Mouse (Mus musculus) midbrain, embryonic 10.5 days (tissue): ENCODE measurements around the gene Nup50. TPM values are rescaled to one million over a fixed set of nuclear protein-coding genes. Genes with fewer than 3 reads are reported as not detected.

Source experiments
- DNase-seq: peaks from one replicate; pipeline ENCODE4 v3.0.0-alpha.2; 2017; ENCODE audit warnings: low spot score
- H3K27ac ChIP-seq: fragments of 300-500 bp; sonication (generic); replicated peaks from 2 replicates; pipeline ENCODE4 v1.5.1; 2016; ENCODE audit warnings: mild to moderate bottlenecking
- H3K27me3 ChIP-seq: fragments of 300-500 bp; sonication (generic); 2 replicates; pipeline ENCODE4 v1.6.1; 2016; ENCODE audit warnings: low read depth, mild to moderate bottlenecking; ENCODE audit not compliant: poor library complexity, severe bottlenecking
- H3K36me3 ChIP-seq: fragments of 300-500 bp; sonication (generic); 2 replicates; pipeline ENCODE4 v1.6.1; 2016; ENCODE audit warnings: mild to moderate bottlenecking, moderate library complexity
- H3K4me1 ChIP-seq: fragments of 300-500 bp; sonication (generic); 2 replicates; pipeline ENCODE4 v1.6.1; 2016
- H3K4me3 ChIP-seq: fragments of 300-500 bp; sonication (generic); 2 replicates; pipeline ENCODE4 v1.5.1; 2016; ENCODE audit warnings: mild to moderate bottlenecking, moderate library complexity
- H3K9me3 ChIP-seq: fragments of 300-500 bp; sonication (generic); replicated peaks from 2 replicates; pipeline ENCODE4 v1.6.1; 2016; ENCODE audit warnings: mild to moderate bottlenecking
- WGBS: fragments of 180-500 bp; shearing (Covaris S2); methylation state at CpG from one replicate; pipeline ENCODE4 v1.1.7; 2016; 5-methylcytosine and 5-hydroxymethylcytosine counted together
- polyA plus RNA-seq: library from polyadenylated mRNA; unstranded; fragments of >200 nt; fragmentation: Nextera tagmentation; extraction: Ambion mirVana; gene quantifications from 2 replicates; pipeline ENCODE4 v1.2.1, GENCODE M21; 2016

The Nup50 gene
- polyA plus RNA-seq, 1 experiment from 2014 or later: 70.7 TPM

DNA sequence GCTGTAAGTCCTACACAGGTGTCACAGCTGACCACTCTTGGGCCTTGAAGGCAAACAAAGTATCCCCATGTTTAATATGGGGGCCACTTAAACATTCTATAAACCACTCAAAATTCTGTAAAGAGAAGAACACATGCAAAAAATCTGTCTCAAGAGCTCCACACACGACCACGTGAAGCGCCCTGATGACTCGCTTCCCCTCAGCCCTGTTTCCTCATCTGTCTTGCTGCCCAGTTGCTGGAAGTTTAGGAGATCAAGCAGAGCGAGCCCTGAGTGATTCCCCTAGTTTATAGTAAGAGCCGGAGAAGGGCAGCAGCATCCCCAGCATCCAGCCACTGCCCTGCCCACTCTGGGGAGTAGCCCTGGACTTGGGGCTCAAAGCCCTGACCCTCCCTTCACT, 36.7 kb downstream of the Nup50 start:
- Histone ChIP-seq H3K4me3 (no peak overlapping the region), H3K36me3 (peaks cover 48% of the 10 kb centered on the region), H3K9me3 (no peaks in the 10 kb centered on the region), H3K27ac (no peak overlapping the region), H3K27me3 (no peaks in the 10 kb centered on the region), H3K4me1 (peaks cover 29% of the 10 kb centered on the region)
- WGBS: 82% methylated on average over 6 of the region's 6 CpGs
- DNase-seq: no peak

DNA sequence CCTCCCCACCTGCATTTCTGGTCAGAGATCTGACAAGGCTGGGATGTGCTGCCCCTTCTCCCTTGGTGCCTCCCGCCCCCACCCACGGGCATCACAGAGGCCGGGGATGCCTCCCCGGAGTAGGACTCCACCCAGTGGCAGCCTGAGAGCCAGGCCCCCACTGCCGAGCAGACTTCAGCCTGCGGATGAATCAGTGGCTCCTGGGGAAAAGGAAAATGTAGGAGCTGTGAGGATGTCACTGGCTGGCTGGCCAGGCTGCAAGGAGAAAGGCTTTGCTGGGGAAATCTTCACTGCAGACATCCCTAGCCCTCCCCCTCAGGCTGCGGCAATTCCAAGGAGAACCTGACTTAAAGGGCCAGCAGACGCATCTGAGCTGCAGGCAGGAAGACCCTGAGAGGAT, 37.5 kb downstream of the Nup50 start:
- Histone ChIP-seq H3K4me1 (peaks cover 29% of the 10 kb centered on the region), H3K27me3 (no peaks in the 10 kb centered on the region), H3K9me3 (no peaks in the 10 kb centered on the region), H3K36me3 (peaks cover 40% of the 10 kb centered on the region), H3K4me3 (no peak overlapping the region), H3K27ac (no peak overlapping the region)
- 28% methylated on average over 8 of the region's 8 CpGs for WGBS
- no peak for DNase-seq

DNA sequence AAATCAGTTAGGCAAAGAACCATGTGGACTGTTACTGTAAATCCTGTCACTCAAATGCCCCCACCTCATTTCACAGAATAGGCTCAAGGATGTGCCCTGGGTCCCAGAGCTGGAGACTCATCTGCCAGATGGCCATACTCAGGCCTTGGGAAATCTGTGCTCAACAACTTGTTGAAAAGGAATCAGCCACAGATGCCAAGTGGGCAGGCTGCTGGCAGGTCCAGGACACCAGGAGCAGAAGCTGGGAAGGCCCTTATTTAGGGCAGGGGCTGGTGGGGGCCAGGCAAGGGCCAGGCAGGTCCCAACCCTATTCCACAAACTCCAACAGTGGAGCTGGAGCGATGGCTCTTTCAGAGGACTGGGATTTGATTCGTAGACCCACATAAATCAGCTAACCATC, 39.3 kb downstream of the Nup50 start:
- 86% methylated on average over 2 of the region's 2 CpGs for WGBS
- Histone ChIP-seq H3K4me3 (no peak overlapping the region), H3K27ac (no peak overlapping the region)

DNA sequence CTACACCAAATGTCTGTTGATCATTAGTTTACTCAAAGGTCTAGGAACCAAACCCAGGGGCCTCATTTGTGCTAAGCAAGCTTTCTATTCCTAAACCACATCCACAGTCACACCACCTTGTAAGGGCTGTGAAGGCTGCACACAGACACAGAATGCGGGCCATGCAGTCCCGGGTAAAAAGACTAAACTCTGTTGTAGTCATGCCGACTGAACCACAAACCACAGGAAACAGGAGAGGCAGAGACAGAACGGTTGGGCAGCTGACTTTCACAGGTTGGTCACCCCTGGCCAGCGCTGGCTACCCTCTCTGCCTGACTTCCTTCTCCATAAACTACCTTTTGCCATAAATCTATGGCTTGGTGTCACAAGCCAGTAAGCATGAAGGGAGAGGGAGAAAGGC, 41.6 kb downstream of the Nup50 start:
- peaks cover 10% of the 10 kb centered on the region for H3K4me1 ChIP-seq
- no peaks in the 10 kb centered on the region for H3K9me3 ChIP-seq
- 83% methylated on average over 5 of the region's 5 CpGs for WGBS
- no peak for DNase-seq
- peaks cover 6% of the 10 kb centered on the region; the same call in 1 of the 2 replicates for H3K36me3 ChIP-seq
- no peaks in the 10 kb centered on the region for H3K27me3 ChIP-seq
- H3K4me3 ChIP-seq: no peak overlapping the region
- H3K27ac ChIP-seq: no peak overlapping the region

More for the DNA sequence above, 39.3 kb downstream of the Nup50 start:
- Histone ChIP-seq H3K36me3 (peaks cover 26% of the 10 kb centered on the region), H3K27me3 (no peaks in the 10 kb centered on the region), H3K9me3 (no peaks in the 10 kb centered on the region), H3K4me1 (peaks cover 28% of the 10 kb centered on the region)
- no peak for DNase-seq

DNA sequence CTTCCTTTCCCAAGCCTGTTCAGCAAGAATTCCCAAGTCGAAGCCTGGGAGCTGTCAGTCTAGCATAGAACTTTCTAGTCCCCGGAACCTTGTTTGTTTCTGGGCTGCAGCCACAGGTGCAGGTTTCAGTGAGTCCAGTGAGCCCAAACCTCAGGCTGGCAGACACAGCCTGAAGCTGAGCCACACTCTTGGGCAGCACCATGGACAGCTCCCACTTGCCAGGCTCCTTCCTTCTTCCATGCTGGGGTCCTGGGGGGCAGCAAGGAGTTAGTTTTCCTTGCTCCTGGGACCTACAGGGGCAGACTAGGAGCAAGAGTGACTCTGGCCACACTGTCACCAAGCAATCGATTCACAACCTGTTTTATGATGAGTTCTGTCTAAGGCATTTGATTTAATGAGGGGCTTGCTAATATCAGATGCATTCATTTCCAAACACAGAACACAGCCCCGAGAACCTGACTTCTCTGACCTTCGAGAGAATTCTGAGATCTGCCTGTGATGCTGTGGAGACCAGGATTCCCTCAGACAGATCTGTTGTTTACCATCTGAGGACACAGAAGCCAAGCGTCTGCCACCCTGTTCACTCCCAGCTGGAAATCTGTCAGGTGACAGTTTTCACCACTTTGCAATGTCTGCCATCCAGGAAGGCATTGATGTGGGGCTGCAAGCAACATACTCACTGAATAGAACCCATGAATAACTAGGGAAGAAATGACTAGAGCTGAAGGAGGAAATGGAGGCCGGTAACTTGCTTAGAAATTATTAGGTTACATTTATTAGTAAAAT, 42.6 kb downstream of the Nup50 start:
- Histone ChIP-seq H3K27ac (no peak overlapping the region), H3K27me3 (no peaks in the 10 kb centered on the region), H3K4me3 (no peak overlapping the region), H3K4me1 (peaks cover 5% of the 10 kb centered on the region), H3K36me3 (peaks cover 10% of the 10 kb centered on the region), H3K9me3 (no peaks in the 10 kb centered on the region)
- WGBS: 63% methylated on average over 7 of the region's 7 CpGs
- peak; percentile 50 for DNase-seq

DNA sequence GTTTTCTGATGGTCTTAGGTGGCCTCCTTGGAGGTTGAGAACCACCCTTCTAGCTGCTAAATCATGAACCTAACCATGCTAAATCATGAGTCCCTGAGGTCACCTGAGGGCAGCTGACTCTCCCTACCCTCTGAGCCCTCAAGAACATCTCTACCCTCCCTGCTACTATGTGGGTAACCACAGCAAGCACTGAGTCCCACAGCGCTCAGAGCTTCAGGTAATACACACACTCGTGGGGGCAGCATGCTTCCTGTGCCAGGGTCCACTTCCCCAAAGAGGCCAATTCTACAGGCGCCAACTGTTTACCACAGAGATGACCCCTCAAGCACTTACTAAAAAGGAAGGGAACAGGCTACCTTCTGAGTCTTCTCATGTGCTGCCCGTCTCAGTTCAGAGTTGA, 45.3 kb downstream of the Nup50 start:
- H3K4me1 ChIP-seq: peaks cover 9% of the 10 kb centered on the region
- 91% methylated on average over 4 of the region's 4 CpGs for WGBS
- no peaks in the 10 kb centered on the region for H3K9me3 ChIP-seq
- no peak for DNase-seq
- H3K36me3 ChIP-seq: peaks cover 15% of the 10 kb centered on the region
- H3K4me3 ChIP-seq: no peak overlapping the region
- H3K27me3 ChIP-seq: no peaks in the 10 kb centered on the region
- H3K27ac ChIP-seq: no peak overlapping the region

DNA sequence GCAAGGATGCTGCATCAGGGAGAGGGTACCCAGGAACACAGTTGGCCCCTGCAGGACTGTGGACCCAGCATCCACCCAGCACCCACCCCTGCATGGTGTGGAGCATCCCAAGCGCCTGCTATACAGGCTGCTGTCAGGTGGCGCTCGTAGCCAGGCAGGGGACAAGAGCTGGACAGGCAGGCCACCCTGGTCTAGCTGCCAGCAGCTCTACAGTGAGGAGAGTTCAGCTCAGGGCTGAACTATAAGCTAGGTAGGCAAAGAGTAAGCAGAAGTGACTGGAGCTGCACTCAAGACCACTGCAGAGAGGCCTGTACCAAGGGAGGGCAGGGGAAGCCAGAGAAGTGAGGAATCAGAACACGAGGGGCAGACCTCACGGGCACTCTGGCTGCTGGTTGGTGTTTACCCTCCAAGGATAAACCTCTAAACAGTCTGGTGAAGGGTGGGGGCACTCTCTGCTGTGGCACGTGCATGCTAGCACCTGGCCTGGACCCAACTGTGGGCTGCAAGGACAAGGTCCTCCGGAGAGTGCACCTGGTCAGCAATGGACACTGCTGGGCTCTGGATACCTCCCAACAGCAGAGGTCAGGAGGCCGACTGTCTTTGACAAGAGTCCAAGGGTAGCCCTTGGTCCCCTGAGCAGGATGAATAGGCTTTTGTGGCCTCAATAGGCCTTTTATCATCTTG, 49.8 kb downstream of the Nup50 start:
- no peaks in the 10 kb centered on the region for H3K9me3 ChIP-seq
- no peak for DNase-seq
- H3K27me3 ChIP-seq: no peaks in the 10 kb centered on the region
- H3K4me3 ChIP-seq: no peak overlapping the region
- peak overlapping the region; percentile 78 for H3K27ac ChIP-seq
- peaks cover 46% of the 10 kb centered on the region for H3K4me1 ChIP-seq
- 61% methylated on average over 8 of the region's 8 CpGs for WGBS
- H3K36me3 ChIP-seq: peaks cover 15% of the 10 kb centered on the region

DNA sequence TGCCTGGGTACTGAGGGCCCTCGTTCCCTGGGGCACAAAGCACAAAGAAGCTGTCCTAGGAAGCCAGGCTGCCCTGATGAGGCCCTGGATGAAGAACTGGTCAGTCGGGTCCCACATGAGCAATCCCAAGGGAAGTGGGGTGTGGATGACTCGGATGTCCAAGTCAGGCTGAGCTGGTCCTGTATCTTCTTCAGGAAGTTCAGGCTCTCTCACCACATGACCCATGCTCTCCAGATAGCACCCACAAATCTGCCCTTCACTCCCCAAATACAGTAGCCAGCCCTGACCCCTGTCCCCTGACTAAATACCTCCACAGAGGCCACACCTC, 50.3 kb downstream of the Nup50 start:
- Histone ChIP-seq H3K36me3 (peaks cover 15% of the 10 kb centered on the region), H3K4me1 (peaks cover 46% of the 10 kb centered on the region), H3K27me3 (no peaks in the 10 kb centered on the region), H3K27ac (peak overlapping the region; percentile 78), H3K4me3 (no peak overlapping the region), H3K9me3 (no peaks in the 10 kb centered on the region)
- DNase-seq: no peak
- WGBS: 15% methylated on average over 3 of the region's 3 CpGs

DNA sequence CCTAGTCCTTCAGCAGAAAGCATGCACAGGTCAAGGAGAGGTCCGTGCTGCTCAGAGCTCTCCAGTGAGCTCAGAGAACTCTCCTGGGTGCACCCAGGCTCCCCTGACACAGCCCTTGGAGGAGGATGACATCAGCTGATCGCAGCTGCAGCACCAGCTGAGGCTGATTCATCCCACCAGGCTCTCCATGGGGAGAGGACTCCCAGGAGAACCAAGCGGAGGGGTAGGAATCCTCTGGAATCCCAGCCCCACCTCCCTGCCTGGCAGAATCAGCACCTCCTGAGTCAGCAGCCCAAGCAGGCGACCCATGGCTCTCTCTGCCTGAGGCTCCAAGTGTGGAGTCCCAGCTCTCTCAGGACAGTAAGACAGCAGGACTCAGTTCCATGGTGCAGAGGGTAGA, 52.5 kb downstream of the Nup50 start:
- WGBS: 39% methylated on average over 4 of the region's 4 CpGs
- Histone ChIP-seq H3K27me3 (no peaks in the 10 kb centered on the region), H3K4me1 (peaks cover 51% of the 10 kb centered on the region), H3K9me3 (no peaks in the 10 kb centered on the region), H3K4me3 (no peak overlapping the region), H3K36me3 (peaks cover 5% of the 10 kb centered on the region), H3K27ac (peak overlapping the region; percentile 50)
- DNase-seq: no peak

DNA sequence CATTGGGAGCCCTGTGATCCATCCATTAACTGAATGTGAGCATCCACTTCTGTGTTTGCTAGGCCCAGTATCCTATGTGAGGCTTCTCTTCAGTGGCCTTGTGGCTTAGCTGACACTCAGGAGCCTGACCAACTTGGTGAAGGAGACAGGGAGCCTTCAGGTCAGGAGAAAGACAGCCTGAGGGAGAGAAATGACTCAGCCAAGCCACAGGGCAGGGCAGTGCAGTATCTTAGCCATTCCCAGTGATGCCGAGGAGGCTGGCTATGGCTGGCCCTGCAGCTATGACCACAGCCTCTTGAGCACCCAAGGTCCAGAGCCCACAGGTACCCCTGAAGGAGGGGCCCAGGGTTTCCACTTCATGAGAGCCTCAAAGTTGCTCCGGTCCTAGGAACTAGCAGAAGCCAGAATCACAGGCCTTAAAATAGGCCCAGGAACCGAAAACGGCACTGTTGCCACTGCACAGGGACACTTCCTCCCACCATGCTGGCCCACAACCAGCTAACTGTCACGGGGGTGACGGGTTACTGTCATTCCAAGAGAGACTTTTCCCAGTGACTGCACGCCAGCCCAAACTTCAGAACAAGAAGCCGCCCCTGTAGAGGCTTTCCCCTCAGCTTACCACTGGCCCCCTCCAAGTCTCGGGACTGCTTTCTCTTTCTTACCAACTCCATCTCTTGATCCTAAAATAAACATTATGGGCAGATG, 58.5 kb downstream of the Nup50 start:
- Histone ChIP-seq H3K27ac (no peak overlapping the region), H3K27me3 (no peaks in the 10 kb centered on the region; the same call in 1 of the 2 replicates), H3K4me1 (peaks cover 38% of the 10 kb centered on the region), H3K4me3 (no peak overlapping the region), H3K9me3 (no peaks in the 10 kb centered on the region), H3K36me3 (peaks cover 8% of the 10 kb centered on the region; the same call in 1 of the 2 replicates)
- 90% methylated on average over 9 of the region's 9 CpGs for WGBS
- DNase-seq: no peak

DNA sequence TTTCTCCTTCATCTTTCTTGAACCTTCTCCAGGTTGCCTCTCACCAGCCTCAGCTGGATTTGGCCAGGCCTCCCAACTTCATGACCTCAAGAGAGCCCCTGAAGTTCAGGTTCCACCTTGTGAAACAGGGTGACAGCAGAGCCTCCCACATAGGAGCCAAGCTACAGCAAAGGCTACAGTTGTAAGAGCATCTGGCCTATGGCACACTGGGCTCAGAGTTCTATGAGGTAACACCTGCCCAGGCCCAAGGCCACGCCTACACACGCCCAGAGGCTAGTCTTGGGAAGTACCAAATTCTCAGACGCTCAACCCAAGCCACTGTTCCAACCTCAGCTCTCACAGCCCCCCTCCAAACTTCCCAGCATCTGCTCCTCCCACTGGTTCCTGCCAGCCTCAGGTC, 59.7 kb downstream of the Nup50 start:
- DNase-seq: no peak
- Histone ChIP-seq H3K4me3 (no peak overlapping the region), H3K27ac (no peak overlapping the region), H3K9me3 (no peaks in the 10 kb centered on the region), H3K4me1 (peaks cover 39% of the 10 kb centered on the region), H3K36me3 (peaks cover 8% of the 10 kb centered on the region; the same call in 1 of the 2 replicates), H3K27me3 (no peaks in the 10 kb centered on the region; the same call in 1 of the 2 replicates)
- 88% methylated on average over 3 of the region's 3 CpGs for WGBS

DNA sequence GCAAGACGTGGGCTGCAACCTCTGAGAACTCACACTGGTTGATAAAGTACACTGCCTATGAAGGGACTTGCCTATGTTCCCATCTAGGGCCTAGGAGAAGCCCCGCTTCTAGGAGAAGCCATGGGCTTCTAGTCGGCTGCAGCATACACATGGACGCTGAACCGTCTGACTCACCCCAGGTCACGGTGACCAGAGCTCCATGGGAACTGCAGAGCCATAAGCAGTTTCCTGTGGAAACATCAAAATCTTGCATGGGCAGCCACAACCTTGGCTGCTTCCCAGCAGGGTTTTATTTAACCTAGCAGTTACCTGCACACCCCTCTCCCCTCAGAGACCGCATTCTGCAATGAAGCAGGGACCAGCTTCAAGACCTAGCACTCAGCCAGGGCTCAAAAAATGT, 60.5 kb downstream of the Nup50 start:
- Histone ChIP-seq H3K27me3 (peaks cover 3% of the 10 kb centered on the region; the same call in 1 of the 2 replicates), H3K4me3 (no peak overlapping the region), H3K36me3 (peaks cover 8% of the 10 kb centered on the region; the same call in 1 of the 2 replicates), H3K27ac (no peak overlapping the region), H3K4me1 (peaks cover 45% of the 10 kb centered on the region), H3K9me3 (no peaks in the 10 kb centered on the region)
- DNase-seq: no peak
- 92% methylated on average over 7 of the region's 7 CpGs for WGBS
